Mouse (Mus musculus): ENCODE measurements around the gene Ptchd1.
A peak's percentile ranks its signal among the peaks of the same experiment; 100 is the strongest.

GRCm38 (mm10) chrX:155622527-155622926 is 1.1 kb downstream of the Ptchd1 start:
- TF ChIP-seq TCF12 (IDR thresholded peaks at IDR 0.05; ENCODE audit: insufficient read depth, poor library complexity, severe bottlenecking) (no peak), POLR2A (IDR thresholded peaks at IDR 0.05; ENCODE audit: insufficient read length, low read depth) (no peak), E2F4 (IDR thresholded peaks at IDR 0.05; ENCODE audit: insufficient read depth) (no peak), POLR2AphosphoS2 (IDR thresholded peaks at IDR 0.05; ENCODE audit: insufficient read length, low read depth) (no peak), REST (IDR thresholded peaks at IDR 0.05; ENCODE audit: insufficient read depth, insufficient read length) (no peak), MAX (IDR thresholded peaks at IDR 0.05; ENCODE audit: low read depth) (no peak), MYOD1 (IDR thresholded peaks at IDR 0.05; ENCODE audit: control insufficient read depth in 1 of 3, insufficient read length in 2 of 3, low read depth in 2 of 3) (peak in 1 of 3 experiments; percentile 12), CEBPB (IDR thresholded peaks at IDR 0.05; ENCODE audit: insufficient read depth, poor library complexity, severe bottlenecking) (no peak), SRF (IDR thresholded peaks at IDR 0.05; ENCODE audit: control insufficient read depth, insufficient read length, low read depth) (no peak)
